Mouse (Mus musculus) ES-Bruce4 (cell line): ENCODE results near the gene Akr1b3.

Source experiments
- CTCF ChIP-seq: IDR thresholded peaks from one replicate; pipeline ENCODE4 v1.8.1; 2011; ENCODE audit warnings: low read depth, low read length
- POLR2A ChIP-seq: IDR thresholded peaks from one replicate; pipeline ENCODE4 v1.8.1; 2011; ENCODE audit warnings: low read length; ENCODE audit not compliant: insufficient read depth

DNA sequence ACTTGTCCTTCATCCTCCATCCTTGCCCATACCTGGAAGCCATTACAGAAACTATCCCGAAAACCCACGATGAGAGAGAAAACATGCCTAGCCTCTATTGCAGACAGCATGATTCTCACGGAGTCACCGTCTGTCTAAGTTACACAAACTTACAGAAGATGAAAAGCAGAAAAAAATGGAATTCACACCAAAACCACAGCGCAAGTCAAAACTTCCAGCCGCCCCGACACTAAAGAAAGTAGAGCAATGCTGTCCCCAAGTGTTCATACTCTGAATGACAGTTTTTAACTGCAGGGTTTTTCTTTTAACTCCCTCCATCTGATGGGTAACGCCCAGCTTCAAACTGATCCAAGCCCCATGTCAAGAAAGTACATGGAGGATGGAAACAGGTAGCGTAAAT lies 39.6 kb downstream of the Akr1b3 start:
- TF ChIP-seq POLR2A (no peak), CTCF (peak; percentile 10)
